Mouse (Mus musculus): Measurements from ENCODE around the gene Olfr49.
A peak's percentile ranks its signal among the peaks of the same experiment; 100 is the strongest.

Olfr49 gene

GRCm38 (mm10) chr14:54284839-54285238 is at the start of gene Olfr49:
Olfr49 (minus strand) TSS chr14:54284939.
- no peak for TF ChIP-seq GATA4 (IDR thresholded peaks at IDR 0.05; ENCODE audit: insufficient replicate concordance, low read length)

GRCm38 (mm10) chr14:54333452-54334189 is 48.9 kb upstream of the Olfr49 start:
- no peak for TF ChIP-seq GATA4 (IDR thresholded peaks at IDR 0.05; ENCODE audit: insufficient replicate concordance, low read length)

GRCm38 (mm10) chr14:54332176-54333074 is 47.7 kb upstream of the Olfr49 start:
- no peak for TF ChIP-seq GATA4 (IDR thresholded peaks at IDR 0.05; ENCODE audit: insufficient replicate concordance, low read length)

GRCm38 (mm10) chr14:54331178-54331577 is 46.4 kb upstream of the Olfr49 start:
- TF ChIP-seq GATA4 (IDR thresholded peaks at IDR 0.05; ENCODE audit: insufficient replicate concordance, low read length), result no peak

- no peak for TF ChIP-seq GATA4 (IDR thresholded peaks at IDR 0.05; ENCODE audit: insufficient replicate concordance, low read length)
These were observed 44.5 kb upstream of the Olfr49 start for GRCm38 (mm10) chr14:54329201-54329600.

- TF ChIP-seq GATA4 (IDR thresholded peaks at IDR 0.05; ENCODE audit: insufficient replicate concordance, low read length), result no peak
These were observed 43.8 kb upstream of the Olfr49 start for GRCm38 (mm10) chr14:54328548-54328947.

GRCm38 (mm10) chr14:54324486-54324885 is 39.7 kb upstream of the Olfr49 start:
- no peak for TF ChIP-seq GATA4 (IDR thresholded peaks at IDR 0.05; ENCODE audit: insufficient replicate concordance, low read length)

GRCm38 (mm10) chr14:54321556-54322376 is 37.0 kb upstream of the Olfr49 start:
- TF ChIP-seq GATA4 (IDR thresholded peaks at IDR 0.05; ENCODE audit: insufficient replicate concordance, low read length), result no peak

GRCm38 (mm10) chr14:54311763-54312162 is 27.0 kb upstream of the Olfr49 start:
- no peak for TF ChIP-seq GATA4 (IDR thresholded peaks at IDR 0.05; ENCODE audit: insufficient replicate concordance, low read length)

GRCm38 (mm10) chr14:54300676-54301075 is 15.9 kb upstream of the Olfr49 start:
- no peak for TF ChIP-seq GATA4 (IDR thresholded peaks at IDR 0.05; ENCODE audit: insufficient replicate concordance, low read length)

GRCm38 (mm10) chr14:54300136-54300535 is 15.4 kb upstream of the Olfr49 start:
- peak; percentile 78 for TF ChIP-seq GATA4 (IDR thresholded peaks at IDR 0.05; ENCODE audit: insufficient replicate concordance, low read length)

- TF ChIP-seq GATA4 (IDR thresholded peaks at IDR 0.05; ENCODE audit: insufficient replicate concordance, low read length), result no peak
These were observed 8.3 kb downstream of the Olfr49 start for GRCm38 (mm10) chr14:54276446-54276845.

- TF ChIP-seq GATA4 (IDR thresholded peaks at IDR 0.05; ENCODE audit: insufficient replicate concordance, low read length), result no peak
These were observed 12.0 kb downstream of the Olfr49 start for GRCm38 (mm10) chr14:54272696-54273095.

GRCm38 (mm10) chr14:54271976-54272606 is 12.6 kb downstream of the Olfr49 start:
- TF ChIP-seq GATA4 (IDR thresholded peaks at IDR 0.05; ENCODE audit: insufficient replicate concordance, low read length), result no peak

- no peak for TF ChIP-seq GATA4 (IDR thresholded peaks at IDR 0.05; ENCODE audit: insufficient replicate concordance, low read length)
These were observed 14.3 kb downstream of the Olfr49 start for GRCm38 (mm10) chr14:54270413-54270812.

Measured in liver, adult (tissue).